Mouse (Mus musculus) hindbrain, embryonic 16.5 days (tissue): Measurements from ENCODE around the gene Prdm5. TPM values are rescaled to one million over a fixed set of nuclear protein-coding genes. Genes with fewer than 3 reads are reported as not detected.

ENCODE experiments used
- ATAC-seq: fragments of 200-750 bp; cut with Nextera tagmentation; 2 replicates; pipeline ENCODE4 v1.8.0; 2017; ENCODE audit warnings: moderate TSS enrichment, moderate library complexity
- H3K27ac ChIP-seq: fragments of 300-500 bp; sonication (generic); 2 replicates; pipeline ENCODE4 v1.5.1; 2014; ENCODE audit warnings: low read depth, mild to moderate bottlenecking, control low read depth, low read length, moderate library complexity
- H3K27me3 ChIP-seq: fragments of 300-500 bp; sonication (generic); replicated peaks from 2 replicates; pipeline ENCODE4 v1.6.1; 2014; ENCODE audit warnings: low read length; ENCODE audit not compliant: control insufficient read depth, insufficient read depth
- H3K36me3 ChIP-seq: fragments of 300-500 bp; sonication (generic); 2 replicates; pipeline ENCODE4 v1.6.1; 2014; ENCODE audit warnings: mild to moderate bottlenecking, low read length, moderate library complexity, mixed read lengths; ENCODE audit not compliant: control insufficient read depth, insufficient read depth
- H3K4me1 ChIP-seq: fragments of 300-500 bp; sonication (generic); 2 replicates; pipeline ENCODE4 v1.6.1; 2014; ENCODE audit warnings: low read depth, low read length; ENCODE audit not compliant: control insufficient read depth, insufficient read depth
- H3K4me2 ChIP-seq: fragments of 300-500 bp; sonication (generic); 2 replicates; pipeline ENCODE4 v1.6.1; 2014; ENCODE audit warnings: mild to moderate bottlenecking, low read length, control low read depth, moderate library complexity
- H3K4me3 ChIP-seq: fragments of 300-500 bp; sonication (generic); 2 replicates; pipeline ENCODE4 v1.5.1; 2014; ENCODE audit warnings: mild to moderate bottlenecking, low read length, control low read depth, moderate library complexity
- H3K9ac ChIP-seq: fragments of 300-500 bp; sonication (generic); 2 replicates; pipeline ENCODE4 v1.6.1; 2014; ENCODE audit warnings: low read depth, mild to moderate bottlenecking, control low read depth, low read length, moderate library complexity
- H3K9me3 ChIP-seq: fragments of 300-500 bp; sonication (generic); 2 replicates; pipeline ENCODE4 v1.6.1; 2014; ENCODE audit warnings: mild to moderate bottlenecking, low read length, moderate library complexity; ENCODE audit not compliant: control insufficient read depth
- WGBS: fragments of 180-500 bp; shearing (Covaris S2); extraction: QIAGEN DNeasy Blood & Tissue Kit; methylation state at CpG from one replicate; pipeline ENCODE4 v1.1.7; 2014; 5-methylcytosine and 5-hydroxymethylcytosine counted together
- polyA plus RNA-seq: library from polyadenylated mRNA; unstranded; fragments of >200 nt; fragmentation: Nextera tagmentation; extraction: Ambion mirVana; gene quantifications from 2 replicates; pipeline ENCODE4 v1.2.1, GENCODE M21; 2015

The Prdm5 gene
- polyA plus RNA-seq, 1 experiment from 2014 or later, result 6.7 TPM

GRCm38 (mm10) chr6:65765752-65766397 lies 12.9 kb upstream of the Prdm5 start:
- H3K27me3 ChIP-seq, result no peaks in the 10 kb centered on the region
- H3K9me3 ChIP-seq, result no peaks in the 10 kb centered on the region
- H3K4me1 ChIP-seq, result no peaks in the 10 kb centered on the region
- ATAC-seq, result no peak
- 78% methylated on average over 13 of the region's 13 CpGs for WGBS
- H3K4me2 ChIP-seq, result no peak overlapping the region
- H3K4me3 ChIP-seq, result no peak overlapping the region
- no peak overlapping the region for H3K9ac ChIP-seq
- no peaks in the 10 kb centered on the region for H3K36me3 ChIP-seq
- no peak overlapping the region for H3K27ac ChIP-seq

GRCm38 (mm10) chr6:65767911-65768310 lies 10.9 kb upstream of the Prdm5 start:
- H3K27me3 ChIP-seq, result no peaks in the 10 kb centered on the region
- H3K4me3 ChIP-seq, result no peak overlapping the region
- H3K36me3 ChIP-seq, result no peaks in the 10 kb centered on the region
- H3K9ac ChIP-seq, result no peak overlapping the region
- no peak for ATAC-seq
- no peaks in the 10 kb centered on the region for H3K9me3 ChIP-seq
- no peaks in the 10 kb centered on the region for H3K4me1 ChIP-seq
- H3K4me2 ChIP-seq, result no peak overlapping the region
- H3K27ac ChIP-seq, result no peak overlapping the region
- WGBS, result 83% methylated on average over 5 of the region's 5 CpGs

- Histone ChIP-seq H3K36me3 (no peaks in the 10 kb centered on the region), H3K4me2 (no peak overlapping the region), H3K4me3 (no peak overlapping the region), H3K4me1 (peaks cover 4% of the 10 kb centered on the region), H3K9ac (no peak overlapping the region), H3K27ac (no peak overlapping the region), H3K9me3 (no peaks in the 10 kb centered on the region), H3K27me3 (no peaks in the 10 kb centered on the region)
- WGBS, result 93% methylated on average over 4 of the region's 4 CpGs
- ATAC-seq, result no peak
Measured at GRCm38 (mm10) chr6:65773566-65773965, 5.2 kb upstream of the Prdm5 start.

DNA sequence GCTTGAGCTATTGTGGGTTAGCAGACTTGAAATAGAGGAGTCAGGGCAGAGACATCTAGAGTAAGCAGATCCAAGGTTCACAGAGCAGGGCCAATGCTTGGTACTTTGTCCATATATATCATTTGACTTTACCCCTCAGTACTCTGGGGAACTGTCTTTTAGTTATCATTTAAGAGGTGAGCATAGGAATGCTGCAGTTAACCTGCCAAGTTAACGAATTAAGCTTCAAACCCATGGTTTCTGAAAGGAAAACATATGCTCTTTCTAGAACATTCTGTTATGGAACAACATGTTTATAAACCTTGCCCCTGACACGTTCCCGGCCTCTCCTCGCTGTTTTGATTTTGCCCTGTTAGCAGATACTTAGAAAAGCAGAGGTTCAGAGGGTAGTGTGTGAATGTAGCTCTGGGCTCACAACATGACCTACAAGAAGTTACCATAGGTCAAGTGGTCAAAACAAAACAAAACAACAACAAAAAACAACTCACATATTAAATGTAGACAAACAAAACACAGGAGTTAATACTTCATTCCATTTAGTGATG lies 973 bp downstream of the Prdm5 start:
- H3K9ac ChIP-seq, result no peak overlapping the region
- H3K4me1 ChIP-seq, result peaks cover 8% of the 10 kb centered on the region
- no peaks in the 10 kb centered on the region for H3K36me3 ChIP-seq
- no peaks in the 10 kb centered on the region for H3K9me3 ChIP-seq
- peak overlapping the region; percentile 94 for H3K4me2 ChIP-seq
- H3K27ac ChIP-seq, result no peak overlapping the region
- ATAC-seq, result no peak
- WGBS, result 91% methylated on average over 4 of the region's 4 CpGs
- no peaks in the 10 kb centered on the region for H3K27me3 ChIP-seq
- no peak overlapping the region for H3K4me3 ChIP-seq

GRCm38 (mm10) chr6:65781441-65781840 lies 2.7 kb downstream of the Prdm5 start:
- Histone ChIP-seq H3K36me3 (no peaks in the 10 kb centered on the region), H3K9ac (no peak overlapping the region), H3K27ac (no peak overlapping the region), H3K4me3 (no peak overlapping the region), H3K4me2 (no peak overlapping the region), H3K4me1 (peaks cover 8% of the 10 kb centered on the region), H3K9me3 (no peaks in the 10 kb centered on the region), H3K27me3 (no peaks in the 10 kb centered on the region)
- no peak for ATAC-seq
- 72% methylated on average over 7 of the region's 7 CpGs for WGBS

DNA sequence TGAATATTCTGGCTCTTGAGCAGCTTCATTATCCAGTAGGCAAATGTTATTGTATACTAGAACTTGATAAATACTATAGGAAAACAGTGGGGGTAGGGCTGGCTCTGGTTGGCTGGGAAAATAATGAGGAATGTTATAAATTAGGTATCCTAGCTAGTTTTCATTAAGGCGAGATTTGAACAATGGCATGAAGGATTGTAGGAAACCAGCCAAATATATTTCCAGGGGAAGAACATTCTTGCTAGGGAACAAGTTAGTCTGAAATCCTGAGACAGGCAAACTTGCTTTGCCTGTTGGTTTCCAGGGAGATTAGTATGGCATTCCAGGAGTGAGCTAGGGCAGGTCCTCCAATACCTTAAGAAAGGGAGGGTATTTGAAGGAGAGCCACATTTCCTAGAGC lies 4.9 kb downstream of the Prdm5 start:
- H3K4me1 ChIP-seq, result peaks cover 3% of the 10 kb centered on the region
- H3K36me3 ChIP-seq, result no peaks in the 10 kb centered on the region
- no peak overlapping the region for H3K4me3 ChIP-seq
- H3K9me3 ChIP-seq, result no peaks in the 10 kb centered on the region
- no peaks in the 10 kb centered on the region for H3K27me3 ChIP-seq
- ATAC-seq, result no peak
- H3K4me2 ChIP-seq, result no peak overlapping the region
- no peak overlapping the region for H3K9ac ChIP-seq
- no peak overlapping the region for H3K27ac ChIP-seq
- 77% methylated on average over 1 of the region's 1 CpGs for WGBS

GRCm38 (mm10) chr6:65792923-65793322 lies 14.1 kb downstream of the Prdm5 start:
- H3K4me1 ChIP-seq, result no peaks in the 10 kb centered on the region
- 76% methylated on average over 2 of the region's 2 CpGs for WGBS
- no peaks in the 10 kb centered on the region for H3K27me3 ChIP-seq

DNA sequence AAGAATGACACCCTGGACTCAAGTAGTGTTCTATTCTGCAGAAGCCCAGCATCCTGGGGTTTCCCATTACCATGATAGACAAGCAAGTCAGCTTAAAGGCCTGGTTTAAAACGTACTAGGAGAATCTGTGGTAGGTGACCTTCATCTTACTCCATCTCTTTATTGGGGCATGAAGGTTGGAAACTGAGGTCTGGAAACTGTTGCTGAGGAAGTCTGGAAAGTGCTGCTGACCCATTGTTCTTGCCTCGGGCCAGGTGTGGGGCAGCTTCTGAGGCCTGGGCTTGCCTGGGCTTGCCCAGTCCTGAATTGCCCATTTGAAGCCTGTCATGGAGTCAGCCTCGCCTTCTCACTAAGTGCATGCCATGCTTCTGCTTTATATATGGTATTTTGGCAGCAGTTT lies 17.8 kb downstream of the Prdm5 start:
- H3K4me2 ChIP-seq, result no peak overlapping the region
- no peaks in the 10 kb centered on the region for H3K9me3 ChIP-seq
- WGBS, result 79% methylated on average over 3 of the region's 3 CpGs
- ATAC-seq, result no peak
- H3K27me3 ChIP-seq, result no peaks in the 10 kb centered on the region
- no peaks in the 10 kb centered on the region for H3K4me1 ChIP-seq
- no peak overlapping the region for H3K4me3 ChIP-seq
- H3K27ac ChIP-seq, result no peak overlapping the region
- no peak overlapping the region for H3K9ac ChIP-seq
- H3K36me3 ChIP-seq, result no peaks in the 10 kb centered on the region

More at GRCm38 (mm10) chr6:65792923-65793322, 14.1 kb downstream of the Prdm5 start:
- no peaks in the 10 kb centered on the region for H3K36me3 ChIP-seq
- H3K9ac ChIP-seq, result no peak overlapping the region
- no peak for ATAC-seq
- H3K9me3 ChIP-seq, result no peaks in the 10 kb centered on the region
- H3K4me2 ChIP-seq, result no peak overlapping the region
- no peak overlapping the region for H3K27ac ChIP-seq
- H3K4me3 ChIP-seq, result no peak overlapping the region

GRCm38 (mm10) chr6:65797276-65797675 lies 18.5 kb downstream of the Prdm5 start:
- Histone ChIP-seq H3K9ac (no peak overlapping the region), H3K27ac (no peak overlapping the region), H3K9me3 (no peaks in the 10 kb centered on the region), H3K36me3 (no peaks in the 10 kb centered on the region), H3K27me3 (no peaks in the 10 kb centered on the region), H3K4me3 (no peak overlapping the region), H3K4me2 (no peak overlapping the region), H3K4me1 (no peaks in the 10 kb centered on the region)
- WGBS, result 69% methylated on average over 2 of the region's 2 CpGs
- no peak for ATAC-seq
